Mouse (Mus musculus): ENCODE results near the gene Stil.

GRCm38 (mm10) chr4:115091806-115092205, 91.8 kb downstream of the Stil start:
- no peak for TF ChIP-seq CTCF (IDR thresholded peaks at IDR 0.05; ENCODE audit: control insufficient read depth, insufficient read depth, low read length)
- TF ChIP-seq POLR2A (IDR thresholded peaks at IDR 0.05; ENCODE audit: borderline replicate concordance, control insufficient read depth, low read depth, low read length) = no peak

Data from bone marrow, adult 2 months (tissue).